Mouse (Mus musculus): ENCODE data around the gene Fer.

Fer gene

GRCm38 (mm10) chr17:63980167-63980566, 117.3 kb downstream of the Fer start:
- no peak for DNase-seq

GRCm38 (mm10) chr17:63988710-63989109, 125.8 kb downstream of the Fer start:
- DNase-seq: no peak

GRCm38 (mm10) chr17:63991160-63991559, 128.3 kb downstream of the Fer start:
- DNase-seq: no peak

- DNase-seq: peak; percentile 51 to 57
Measured at GRCm38 (mm10) chr17:63995921-63996320, 133.1 kb downstream of the Fer start.

GRCm38 (mm10) chr17:63997643-63998042, 134.8 kb downstream of the Fer start:
- no peak for DNase-seq

GRCm38 (mm10) chr17:64003444-64003843, 140.6 kb downstream of the Fer start:
- no peak for DNase-seq

- no peak for DNase-seq
Measured at GRCm38 (mm10) chr17:64005575-64006249, 142.8 kb downstream of the Fer start.

- DNase-seq: no peak
Measured at GRCm38 (mm10) chr17:64016606-64017005, 153.7 kb downstream of the Fer start.

GRCm38 (mm10) chr17:64018240-64018639, 155.4 kb downstream of the Fer start:
- DNase-seq: no peak

- no peak for DNase-seq
Measured at GRCm38 (mm10) chr17:64018870-64019269, 156.0 kb downstream of the Fer start.

- DNase-seq: no peak
Measured at GRCm38 (mm10) chr17:64019646-64020045, 156.8 kb downstream of the Fer start.

- DNase-seq: peak; percentile 16 to 19
Measured at GRCm38 (mm10) chr17:64026485-64026884, 163.6 kb downstream of the Fer start.

GRCm38 (mm10) chr17:64041771-64042170, 178.9 kb downstream of the Fer start:
- no peak for DNase-seq

GRCm38 (mm10) chr17:64045326-64045725, 182.5 kb downstream of the Fer start:
- peak in 1 of 2 experiments; percentile 16 for DNase-seq

- DNase-seq: peak in 1 of 2 experiments; percentile 14
Measured at GRCm38 (mm10) chr17:64046557-64046956, 183.7 kb downstream of the Fer start.

GRCm38 (mm10) chr17:64050911-64051310, 188.0 kb downstream of the Fer start:
- peak; percentile 8 to 21 for DNase-seq

GRCm38 (mm10) chr17:64053636-64054035, 190.8 kb downstream of the Fer start:
- DNase-seq: no peak

- no peak for DNase-seq
Measured at GRCm38 (mm10) chr17:64060529-64060928, 197.7 kb downstream of the Fer start.

- DNase-seq: no peak
Measured at GRCm38 (mm10) chr17:64065243-64065642, 202.4 kb downstream of the Fer start.

- peak; percentile 51 to 71 for DNase-seq
Measured at GRCm38 (mm10) chr17:64077392-64077791, 214.5 kb downstream of the Fer start.

- no peak for DNase-seq
Measured at GRCm38 (mm10) chr17:64084751-64085150, 221.9 kb downstream of the Fer start.

- no peak for DNase-seq
Measured at GRCm38 (mm10) chr17:64085493-64085892, 222.6 kb downstream of the Fer start.

- DNase-seq: peak; percentile 66 to 81
Measured at GRCm38 (mm10) chr17:64086875-64087608, 224.2 kb downstream of the Fer start.

GRCm38 (mm10) chr17:64087871-64088270, 225.0 kb downstream of the Fer start:
- DNase-seq: no peak
